Mouse (Mus musculus) liver, embryonic 15.5 days (tissue): Measurements from ENCODE around the gene Trpm8. TPM values are rescaled to one million over a fixed set of nuclear protein-coding genes. Genes with fewer than 3 reads are reported as not detected.
A peak's percentile ranks its signal among the peaks of the same experiment; 100 is the strongest.

Experiments used
- ATAC-seq: fragments of 200-750 bp; cut with Nextera tagmentation; 2 replicates; pipeline ENCODE4 v1.8.0; 2017; ENCODE audit warnings: moderate number of reproducible peaks, mild to moderate bottlenecking, moderate library complexity; ENCODE audit not compliant: insufficient read depth
- H3K27ac ChIP-seq: fragments of 300-500 bp; sonication (generic); replicated peaks from 2 replicates; pipeline ENCODE4 v1.5.1; 2015; ENCODE audit warnings: mild to moderate bottlenecking, inconsistent platforms
- H3K27me3 ChIP-seq: fragments of 300-500 bp; sonication (generic); 2 replicates; pipeline ENCODE4 v1.6.1; 2015; ENCODE audit warnings: mild to moderate bottlenecking, inconsistent platforms
- H3K36me3 ChIP-seq: fragments of 300-500 bp; sonication (generic); replicated peaks from 2 replicates; pipeline ENCODE4 v1.6.1; 2015; ENCODE audit warnings: moderate library complexity, mild to moderate bottlenecking, inconsistent platforms
- H3K4me1 ChIP-seq: fragments of 300-500 bp; sonication (generic); replicated peaks from 2 replicates; pipeline ENCODE4 v1.6.1; 2015; ENCODE audit warnings: inconsistent platforms
- H3K4me2 ChIP-seq: fragments of 300-500 bp; sonication (generic); 2 replicates; pipeline ENCODE4 v1.6.1; 2015; ENCODE audit warnings: moderate library complexity, mild to moderate bottlenecking, inconsistent platforms
- H3K4me3 ChIP-seq: fragments of 300-500 bp; sonication (generic); replicated peaks from 2 replicates; pipeline ENCODE4 v1.5.1; 2015; ENCODE audit warnings: mild to moderate bottlenecking, inconsistent platforms
- H3K9ac ChIP-seq: fragments of 300-500 bp; sonication (generic); 2 replicates; pipeline ENCODE4 v1.6.1; 2015; ENCODE audit warnings: moderate library complexity, mild to moderate bottlenecking, inconsistent platforms
- H3K9me3 ChIP-seq: fragments of 300-500 bp; sonication (generic); replicated peaks from 2 replicates; pipeline ENCODE4 v1.6.1; 2016; ENCODE audit warnings: inconsistent platforms
- WGBS: fragments of 180-500 bp; shearing (Covaris S2); methylation state at CpG from one replicate; pipeline ENCODE4 v1.1.7; 2015; ENCODE audit warnings: mixed read lengths; ENCODE audit not compliant: insufficient replicate concordance; 5-methylcytosine and 5-hydroxymethylcytosine counted together
- polyA plus RNA-seq: library from polyadenylated mRNA; unstranded; fragments of >200 nt; fragmentation: Nextera tagmentation; extraction: Ambion mirVana; gene quantifications from 2 replicates; pipeline ENCODE4 v1.2.1, GENCODE M21; 2015

Gene Trpm8
- polyA plus RNA-seq, 1 experiment from 2014 or later: not detected

GRCm38 (mm10) chr1:88267489-88267888 lies 10.0 kb upstream of the Trpm8 start:
- no peak overlapping the region for H3K4me2 ChIP-seq
- ATAC-seq: no peak
- peaks cover 95% of the 10 kb centered on the region for H3K36me3 ChIP-seq
- no peak overlapping the region for H3K27ac ChIP-seq
- no peak overlapping the region for H3K4me3 ChIP-seq
- H3K9me3 ChIP-seq: no peaks in the 10 kb centered on the region
- no peaks in the 10 kb centered on the region for H3K27me3 ChIP-seq
- no peak overlapping the region for H3K9ac ChIP-seq
- H3K4me1 ChIP-seq: peaks cover 9% of the 10 kb centered on the region; the same call in 1 of the 2 replicates
- WGBS: 89% methylated on average over 6 of the region's 6 CpGs

DNA sequence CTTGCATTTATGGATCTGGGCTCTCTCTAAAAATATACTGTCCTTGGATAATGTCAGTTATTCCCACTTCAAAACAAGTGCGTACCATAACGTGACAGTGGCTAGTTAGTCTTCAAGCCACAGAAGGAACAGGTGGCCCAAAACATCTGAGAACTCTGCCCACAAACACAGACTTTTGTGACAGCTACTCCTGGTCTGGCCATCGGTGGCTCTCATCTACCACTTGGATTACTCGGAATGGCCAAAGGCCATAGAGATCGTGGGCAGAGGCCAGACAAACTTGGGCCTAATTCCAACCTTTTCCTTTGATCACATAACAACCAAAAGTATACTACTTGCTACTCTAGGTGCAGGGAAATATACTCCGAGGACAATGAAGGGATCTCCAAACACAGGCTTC lies 9.4 kb upstream of the Trpm8 start:
- 73% methylated on average over 6 of the region's 6 CpGs for WGBS
- H3K4me3 ChIP-seq: no peak overlapping the region
- no peaks in the 10 kb centered on the region for H3K27me3 ChIP-seq
- H3K27ac ChIP-seq: no peak overlapping the region
- no peak overlapping the region for H3K9ac ChIP-seq
- no peak for ATAC-seq
- 0 out of 2 replicates have a peak, but pooled peaks cover 3% of the 10 kb centered on the region for H3K4me1 ChIP-seq
- H3K4me2 ChIP-seq: no peak overlapping the region
- no peaks in the 10 kb centered on the region for H3K9me3 ChIP-seq
- H3K36me3 ChIP-seq: peaks cover 95% of the 10 kb centered on the region

DNA sequence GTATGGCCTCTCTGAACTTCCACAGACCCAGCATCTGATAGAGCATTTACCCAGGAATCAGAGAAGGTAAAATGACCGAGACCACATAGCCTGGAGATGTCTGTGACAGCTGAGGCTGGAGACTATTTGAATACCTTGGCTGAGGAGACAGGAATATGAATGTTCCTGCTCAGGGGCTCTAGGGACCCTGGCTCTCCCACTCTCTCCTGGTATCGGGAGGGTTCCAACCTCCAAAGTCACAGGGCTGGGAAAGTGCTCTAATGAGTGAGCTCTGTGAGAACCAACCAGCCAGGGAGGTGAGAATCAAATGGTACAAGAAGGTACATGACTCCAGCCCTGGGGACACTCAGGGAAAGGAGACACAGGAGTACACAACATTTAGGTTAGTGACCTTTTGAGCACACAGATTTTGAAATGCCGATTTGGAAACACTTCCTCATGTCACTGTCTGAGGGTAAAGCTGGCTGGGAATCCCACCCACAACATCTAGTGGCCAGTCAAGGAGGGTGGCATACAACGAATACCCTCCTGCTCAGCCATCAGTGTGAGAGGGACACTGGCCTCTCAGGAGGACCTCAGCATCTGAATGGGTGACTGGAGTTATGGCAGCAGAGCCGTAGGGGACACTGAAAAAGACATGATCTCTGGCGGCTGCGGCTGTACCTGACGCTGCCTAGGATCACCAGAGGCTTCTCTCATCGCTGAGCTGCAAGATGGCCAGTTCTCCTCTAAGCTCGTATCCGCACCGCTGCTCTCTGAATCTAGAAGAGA lies 7.7 kb upstream of the Trpm8 start:
- 80% methylated on average over 12 of the region's 12 CpGs for WGBS
- ATAC-seq: no peak
- H3K9ac ChIP-seq: no peak overlapping the region

GRCm38 (mm10) chr1:88272851-88273250 lies 4.6 kb upstream of the Trpm8 start:
- Histone ChIP-seq H3K9me3 (no peaks in the 10 kb centered on the region), H3K4me3 (no peak overlapping the region), H3K27me3 (no peaks in the 10 kb centered on the region), H3K36me3 (peaks cover 76% of the 10 kb centered on the region), H3K9ac (no peak overlapping the region), H3K4me1 (peaks cover 28% of the 10 kb centered on the region), H3K4me2 (no peak overlapping the region), H3K27ac (no peak overlapping the region)
- WGBS: 57% methylated on average over 4 of the region's 4 CpGs
- ATAC-seq: no peak

More for the DNA sequence above, 7.7 kb upstream of the Trpm8 start:
- no peaks in the 10 kb centered on the region for H3K9me3 ChIP-seq
- H3K36me3 ChIP-seq: peaks cover 95% of the 10 kb centered on the region
- H3K4me3 ChIP-seq: no peak overlapping the region
- no peaks in the 10 kb centered on the region for H3K27me3 ChIP-seq
- H3K4me1 ChIP-seq: peaks cover 2% of the 10 kb centered on the region; the same call in 1 of the 2 replicates
- no peak overlapping the region for H3K4me2 ChIP-seq
- H3K27ac ChIP-seq: no peak overlapping the region

DNA sequence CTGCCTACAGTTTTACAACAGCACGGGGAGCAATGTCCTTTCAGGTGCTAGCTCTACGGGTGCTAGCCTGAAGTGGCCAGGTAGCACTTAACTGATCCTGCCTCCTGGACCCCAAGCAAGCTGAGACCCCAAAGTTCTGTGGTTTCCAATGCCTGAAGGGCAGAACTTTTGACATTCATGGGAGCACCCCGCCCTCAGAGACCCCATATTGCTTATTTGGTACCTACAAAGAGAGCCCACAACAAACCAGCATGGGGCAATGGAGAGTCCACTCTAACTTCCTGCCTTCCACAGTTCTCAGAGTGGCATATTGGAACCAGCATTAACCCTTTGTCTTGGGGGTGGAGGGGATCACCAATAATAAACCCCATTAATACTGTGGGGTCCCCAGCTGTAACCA lies 4.1 kb upstream of the Trpm8 start:
- Histone ChIP-seq H3K27me3 (no peaks in the 10 kb centered on the region), H3K4me1 (peaks cover 32% of the 10 kb centered on the region), H3K9ac (no peak overlapping the region), H3K4me3 (no peak overlapping the region), H3K4me2 (no peak overlapping the region), H3K36me3 (peaks cover 72% of the 10 kb centered on the region), H3K27ac (no peak overlapping the region), H3K9me3 (no peaks in the 10 kb centered on the region)
- no peak for ATAC-seq
- 82% methylated on average over 3 of the region's 3 CpGs for whole genome bisulfite sequencing

DNA sequence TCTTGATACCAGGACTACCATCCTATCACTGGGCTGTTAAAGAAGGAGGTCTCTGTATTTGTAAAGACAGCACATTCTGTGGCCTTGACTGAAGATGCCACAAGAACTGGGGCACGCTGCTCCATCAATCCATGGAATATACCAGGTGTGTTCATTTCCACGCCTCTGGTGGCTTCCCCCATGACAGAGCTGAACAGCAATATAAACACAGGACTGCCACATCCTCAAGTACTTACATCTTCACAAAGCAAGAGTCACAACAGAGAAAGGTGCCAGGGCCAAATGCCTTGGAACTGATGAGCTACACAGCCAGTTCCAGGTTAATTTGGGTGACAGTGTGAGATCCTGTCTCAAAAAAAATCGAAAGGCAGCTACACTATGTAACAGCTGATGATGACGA lies 3.6 kb upstream of the Trpm8 start:
- no peak overlapping the region for H3K27ac ChIP-seq
- no peak for ATAC-seq
- peaks cover 66% of the 10 kb centered on the region for H3K36me3 ChIP-seq
- no peaks in the 10 kb centered on the region for H3K9me3 ChIP-seq
- no peak overlapping the region for H3K9ac ChIP-seq
- WGBS: 70% methylated on average over 4 of the region's 4 CpGs
- H3K4me2 ChIP-seq: no peak overlapping the region
- H3K4me3 ChIP-seq: no peak overlapping the region
- peaks cover 34% of the 10 kb centered on the region for H3K4me1 ChIP-seq
- no peaks in the 10 kb centered on the region for H3K27me3 ChIP-seq

- peaks cover 41% of the 10 kb centered on the region for H3K4me1 ChIP-seq
- no peak overlapping the region for H3K27ac ChIP-seq
- H3K27me3 ChIP-seq: no peaks in the 10 kb centered on the region
- peaks cover 60% of the 10 kb centered on the region for H3K36me3 ChIP-seq
- no peaks in the 10 kb centered on the region for H3K9me3 ChIP-seq
- ATAC-seq: no peak
- WGBS: 69% methylated on average over 11 of the region's 11 CpGs
- no peak overlapping the region for H3K9ac ChIP-seq
- H3K4me3 ChIP-seq: no peak overlapping the region
- no peak overlapping the region for H3K4me2 ChIP-seq
Observed at GRCm38 (mm10) chr1:88274371-88275077, 2.9 kb upstream of the Trpm8 start.

- Histone ChIP-seq H3K4me3 (peak overlapping the region; percentile 60), H3K27me3 (no peaks in the 10 kb centered on the region), H3K27ac (no peak overlapping the region), H3K4me2 (peak overlapping the region; percentile 66), H3K4me1 (peaks cover 42% of the 10 kb centered on the region), H3K36me3 (peaks cover 53% of the 10 kb centered on the region), H3K9me3 (no peaks in the 10 kb centered on the region), H3K9ac (peak overlapping the region; percentile 68; the same call in 1 of the 2 replicates)
- no peak for ATAC-seq
- 63% methylated on average over 13 of the region's 13 CpGs for WGBS
Observed at GRCm38 (mm10) chr1:88275078-88275680, 2.3 kb upstream of the Trpm8 start.

- Histone ChIP-seq H3K4me3 (peak overlapping the region; percentile 60), H3K9me3 (no peaks in the 10 kb centered on the region), H3K4me1 (peaks cover 42% of the 10 kb centered on the region), H3K27ac (peak overlapping the region; percentile 84), H3K27me3 (no peaks in the 10 kb centered on the region), H3K4me2 (peak overlapping the region; percentile 66), H3K36me3 (peaks cover 50% of the 10 kb centered on the region), H3K9ac (peak overlapping the region; percentile 68)
- ATAC-seq: no peak
- 56% methylated on average over 13 of the region's 13 CpGs for WGBS
Observed at GRCm38 (mm10) chr1:88275698-88276523, 1.6 kb upstream of the Trpm8 start.

DNA sequence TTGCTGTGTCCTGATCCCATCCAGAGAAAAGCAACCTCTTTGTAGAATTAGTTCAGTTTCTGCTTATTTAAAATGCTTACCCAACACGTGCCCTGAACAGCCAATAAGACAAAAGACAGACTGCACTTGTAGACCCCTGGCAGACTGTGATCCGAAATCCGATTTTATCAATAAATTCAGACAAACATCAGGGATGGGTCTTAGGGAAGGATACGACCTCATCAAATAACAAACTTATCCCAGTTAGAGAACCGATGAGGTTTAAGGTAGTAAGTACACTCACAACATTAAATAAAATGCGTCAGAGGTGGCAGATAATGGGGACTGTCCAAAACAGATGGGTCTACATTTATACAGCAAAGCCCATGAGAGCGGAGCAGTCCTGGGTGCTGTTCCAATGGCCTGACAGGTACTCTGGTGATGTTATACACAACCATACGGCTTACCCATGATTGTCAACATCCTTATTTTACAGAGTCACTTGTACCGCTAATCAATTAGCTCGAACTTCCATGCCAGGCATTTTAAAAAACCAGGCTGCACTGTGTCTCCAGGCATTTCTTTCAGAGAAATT lies 850 bp upstream of the Trpm8 start:
- ATAC-seq: peak; percentile 38
- Histone ChIP-seq H3K4me3 (peak overlapping the region; percentile 60), H3K9ac (peak overlapping the region; percentile 68), H3K27ac (peak overlapping the region; percentile 84), H3K4me2 (peak overlapping the region; percentile 66), H3K27me3 (no peaks in the 10 kb centered on the region), H3K9me3 (no peaks in the 10 kb centered on the region), H3K36me3 (peaks cover 44% of the 10 kb centered on the region), H3K4me1 (peaks cover 42% of the 10 kb centered on the region)
- WGBS: 15% methylated on average over 10 of the region's 10 CpGs
